Mouse (Mus musculus) spleen, embryonic (tissue): ENCODE measurements at regions not wholly inside any gene's neighbourhood (a gene's known extent, or its start where the extent isn't known, plus 50 kb on each side); places are given as distances from the start of the nearest gene placed in this dataset.

Experiments
- CTCF ChIA-PET: fragments of 350-600 bp; sonication (Branson Sonifier 250); formaldehyde crosslinking; loops from one replicate; lab custom pipeline; 2022; lab: Charles Lee

- CTCF ChIA-PET, result no interaction called here
These were observed 620.0 kb downstream of the Dnah5 start for GRCm38 (mm10) chr15:28823526-28823925.

DNA sequence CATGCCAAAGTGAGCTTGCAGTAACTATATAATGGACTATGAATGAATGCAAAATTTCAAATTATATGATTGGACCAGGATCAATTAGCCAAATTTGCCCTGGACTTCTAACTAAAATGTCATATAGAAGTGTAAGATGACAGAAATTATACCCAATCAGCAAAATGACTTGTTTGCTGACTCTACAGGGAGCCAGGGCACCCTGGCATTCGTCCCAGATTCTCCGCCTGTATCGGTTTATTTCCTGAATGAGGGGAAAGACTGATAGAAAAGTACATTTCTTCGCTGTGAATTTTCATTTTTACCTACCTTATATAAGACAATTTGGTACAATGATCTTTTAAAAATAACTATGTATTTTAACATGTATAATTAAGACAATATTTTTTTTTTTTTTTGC is 631.3 kb downstream of the Dnah5 start:
- CTCF ChIA-PET, result no interaction called here

DNA sequence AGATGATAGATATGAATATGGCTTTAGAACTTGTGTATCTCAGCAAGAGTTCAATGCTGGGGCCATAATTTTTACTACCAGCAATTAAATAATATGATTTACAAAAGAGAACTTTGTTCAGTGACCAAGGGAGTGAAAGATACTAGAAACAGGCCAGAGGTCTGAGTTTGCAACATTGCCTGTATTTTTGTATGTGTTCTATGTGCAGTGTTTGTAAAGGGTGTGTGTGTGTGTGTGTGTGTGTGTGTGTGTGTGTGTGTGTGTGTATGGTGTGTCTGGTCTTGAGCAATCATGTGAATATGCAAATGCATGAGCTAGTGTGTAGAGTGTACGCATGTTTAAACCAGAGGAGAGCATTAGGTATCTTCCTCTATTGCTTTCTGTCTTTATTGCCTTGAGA is 636.8 kb downstream of the Dnah5 start:
- CTCF ChIA-PET, result no interaction called here

DNA sequence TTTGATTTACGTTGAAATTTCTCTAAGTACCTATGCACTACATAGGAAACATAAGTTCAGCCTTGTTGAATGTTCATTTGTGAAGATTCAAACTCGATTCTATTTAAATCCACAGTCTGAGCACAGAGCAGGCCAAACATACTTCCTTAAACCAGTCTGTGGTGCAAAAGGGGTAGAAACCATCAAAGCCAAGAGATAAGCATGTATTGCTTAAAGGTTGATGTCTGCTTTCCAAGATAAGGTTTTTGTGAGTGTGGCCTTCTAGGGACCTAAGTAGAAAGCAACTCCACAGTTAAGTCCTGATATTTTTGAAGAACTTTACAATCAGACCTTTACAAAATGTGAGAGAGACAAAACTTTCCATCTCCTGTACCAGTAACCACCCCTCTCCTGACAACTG is 652.9 kb downstream of the Dnah5 start:
- CTCF ChIA-PET, result no interaction called here

- CTCF ChIA-PET, result no interaction called here
These were observed 654.6 kb downstream of the Dnah5 start for GRCm38 (mm10) chr15:28858176-28858575.

DNA sequence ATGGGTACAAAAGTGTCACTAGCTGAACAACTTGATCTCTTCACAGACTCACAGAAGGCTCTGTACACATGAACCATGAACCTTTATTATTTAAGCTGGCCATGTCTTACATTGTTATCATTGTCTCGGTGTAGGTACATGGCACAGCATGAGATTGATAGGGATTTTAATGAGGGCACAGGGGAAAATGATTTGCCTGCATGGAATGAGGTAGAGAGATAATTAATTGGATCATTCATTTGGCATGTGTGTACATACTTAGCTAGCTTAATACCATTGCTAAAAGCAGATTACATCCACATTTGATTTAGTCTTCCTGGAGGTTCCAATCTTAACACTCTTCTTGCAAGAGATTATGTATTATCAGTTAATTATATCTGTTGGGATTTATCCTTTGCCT is 660.5 kb downstream of the Dnah5 start:
- CTCF ChIA-PET, result no interaction called here

GRCm38 (mm10) chr15:28864913-28865312 is 661.4 kb downstream of the Dnah5 start:
- CTCF ChIA-PET, result no interaction called here

DNA sequence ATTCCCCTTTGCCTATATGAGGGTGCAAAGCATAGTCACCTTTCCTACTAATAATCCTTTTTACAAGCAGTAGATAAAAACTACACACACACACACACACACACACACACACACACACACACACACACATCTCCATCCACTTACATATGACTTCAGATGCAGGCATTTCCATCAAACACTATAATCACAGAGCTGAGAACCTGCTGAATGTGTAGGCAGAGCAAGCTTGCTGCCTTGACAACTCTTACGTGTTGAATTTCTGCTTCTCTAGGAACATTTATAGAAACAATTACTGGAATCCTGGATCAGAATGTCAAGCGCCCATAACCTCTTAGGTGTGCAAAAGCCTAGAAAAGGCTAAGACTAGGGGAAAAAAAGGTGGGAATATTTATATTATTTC is 669.4 kb downstream of the Dnah5 start:
- CTCF ChIA-PET, result no interaction called here

DNA sequence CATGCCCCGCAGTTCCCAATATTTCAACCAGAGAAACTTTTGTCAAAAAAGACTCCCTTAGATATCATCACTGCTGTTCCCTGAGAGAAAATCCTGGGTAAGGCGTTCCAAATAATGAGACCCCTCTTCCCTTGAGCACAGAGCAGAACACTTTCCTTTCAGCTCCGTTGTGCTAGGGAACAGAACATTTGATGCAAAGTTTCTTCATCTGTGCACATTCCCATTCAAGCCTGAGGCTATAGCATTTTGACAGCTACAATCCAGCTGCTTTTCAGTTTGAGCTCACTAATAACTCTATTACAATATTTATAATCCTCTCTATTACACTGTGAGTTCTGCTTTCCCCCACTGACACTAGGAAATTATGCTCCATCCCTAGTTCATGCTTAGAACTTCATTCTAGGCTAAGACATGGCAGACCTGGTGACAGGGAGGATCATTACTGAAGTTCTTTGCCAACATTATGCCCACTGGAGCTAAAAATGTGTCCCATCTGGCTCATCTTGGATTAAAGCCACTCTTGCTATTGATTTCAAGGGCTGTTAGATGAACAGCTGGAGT is 692.8 kb downstream of the Dnah5 start:
- CTCF ChIA-PET, result interaction anchor here (0.6 kb wide), 1 partner anchor 1107 kb away, joined by 3 read pairs; no protein-coding TSS in a partner anchor

GRCm38 (mm10) chr15:28922437-28922836 is 718.9 kb downstream of the Dnah5 start:
- CTCF ChIA-PET, result no interaction called here

GRCm38 (mm10) chr15:28948245-28948644 is 744.7 kb downstream of the Dnah5 start:
- CTCF ChIA-PET, result no interaction called here
